Mouse (Mus musculus) myocyte (in vitro differentiated cells): ENCODE data around the gene Rpl27. TPM values are rescaled to one million over a fixed set of nuclear protein-coding genes. Genes with fewer than 3 reads are reported as not detected.
"Not testable (repeated sequence)": the region's sequence is repeated elsewhere in the genome, so short reads cannot be mapped to it uniquely, and the experiment has no call there.

Experiments used
- H3K27me3 ChIP-seq: one replicate; pipeline ENCODE4 v1.6.1; 2011; ENCODE audit not compliant: control insufficient read depth, insufficient read depth, insufficient read length
- H3K36me3 ChIP-seq: one replicate; pipeline ENCODE4 v1.6.1; 2011; ENCODE audit not compliant: control insufficient read depth, insufficient read depth
- H3K4me2 ChIP-seq: one replicate; pipeline ENCODE4 v1.6.1; 2011; ENCODE audit warnings: low read depth, control low read depth
- H3K4me3 ChIP-seq: one replicate; pipeline ENCODE4 v1.5.1; 2011; ENCODE audit warnings: mild to moderate bottlenecking, control low read depth, moderate library complexity
- H3K79me2 ChIP-seq: one replicate; pipeline ENCODE4 v1.6.1; 2011; ENCODE audit not compliant: control insufficient read depth, insufficient read depth
- H3ac ChIP-seq: one replicate; pipeline ENCODE4 v1.6.1; 2011; ENCODE audit not compliant: control insufficient read depth, insufficient read length
- CEBPB ChIP-seq: IDR thresholded peaks from 2 replicates; pipeline ENCODE4 v1.6.1; 2011; ENCODE audit warnings: mild to moderate bottlenecking, moderate library complexity; ENCODE audit not compliant: poor library complexity, insufficient read depth, severe bottlenecking
- E2F4 ChIP-seq: IDR thresholded peaks from one replicate; pipeline ENCODE4 v1.6.1; 2011; ENCODE audit warnings: mild to moderate bottlenecking, control low read depth, moderate library complexity; ENCODE audit not compliant: insufficient read depth
- MAX ChIP-seq: IDR thresholded peaks from one replicate; pipeline ENCODE4 v1.6.1; 2011; ENCODE audit warnings: low read depth, mild to moderate bottlenecking, control low read depth
- MYOD1 ChIP-seq, 3 experiments: IDR thresholded peaks; one replicate each; pipeline ENCODE4 v1.6.1; 2011; ENCODE audit warnings: control low read depth in 2 of 3, low read depth in 2 of 3, mild to moderate bottlenecking in 2 of 3, moderate library complexity in 1 of 3; ENCODE audit not compliant: insufficient read length in 2 of 3, control insufficient read depth in 1 of 3
- MYOG ChIP-seq, 3 experiments: IDR thresholded peaks; one replicate each; pipeline ENCODE4 v1.6.1; 2011; ENCODE audit warnings: control low read depth in 2 of 3, low read depth in 2 of 3, mild to moderate bottlenecking in 2 of 3; ENCODE audit not compliant: insufficient read length in 2 of 3, control insufficient read depth in 1 of 3, insufficient read depth in 1 of 3
- POLR2A ChIP-seq: IDR thresholded peaks from one replicate; pipeline ENCODE4 v1.6.1; 2011; ENCODE audit warnings: low read depth, mild to moderate bottlenecking, control low read depth, moderate library complexity; ENCODE audit not compliant: insufficient read length
- POLR2AphosphoS2 ChIP-seq: IDR thresholded peaks from one replicate; pipeline ENCODE4 v1.6.1; 2011; ENCODE audit warnings: low read depth, control low read depth; ENCODE audit not compliant: insufficient read length
- REST ChIP-seq: IDR thresholded peaks from one replicate; pipeline ENCODE4 v1.6.1; 2011; ENCODE audit warnings: mild to moderate bottlenecking, control low read depth, moderate library complexity; ENCODE audit not compliant: insufficient read depth, insufficient read length
- SRF ChIP-seq: IDR thresholded peaks from one replicate; pipeline ENCODE4 v1.6.1; 2011; ENCODE audit warnings: low read depth; ENCODE audit not compliant: control insufficient read depth, insufficient read length
- TCF12 ChIP-seq: IDR thresholded peaks from one replicate; pipeline ENCODE4 v1.6.1; 2011; ENCODE audit warnings: mild to moderate bottlenecking, control low read depth; ENCODE audit not compliant: poor library complexity, insufficient read depth, severe bottlenecking
- TCF3 ChIP-seq: IDR thresholded peaks from one replicate; pipeline ENCODE4 v1.6.1; 2011; ENCODE audit warnings: low read depth, control low read depth; ENCODE audit not compliant: insufficient read length
- USF1 ChIP-seq: IDR thresholded peaks from one replicate; pipeline ENCODE4 v1.6.1; 2011; ENCODE audit warnings: low read depth, mild to moderate bottlenecking, control low read depth, moderate library complexity
- polyA plus RNA-seq: library from polyadenylated mRNA; unstranded; fragments of >200 nt; fragmentation: generic; extraction: Trizol; gene quantifications from one replicate; pipeline ENCODE4 v1.2.1, GENCODE M21; 2012; ENCODE audit warnings: missing spikeins

Gene Rpl27
- polyA plus RNA-seq, 1 experiment = 2,022 TPM

DNA sequence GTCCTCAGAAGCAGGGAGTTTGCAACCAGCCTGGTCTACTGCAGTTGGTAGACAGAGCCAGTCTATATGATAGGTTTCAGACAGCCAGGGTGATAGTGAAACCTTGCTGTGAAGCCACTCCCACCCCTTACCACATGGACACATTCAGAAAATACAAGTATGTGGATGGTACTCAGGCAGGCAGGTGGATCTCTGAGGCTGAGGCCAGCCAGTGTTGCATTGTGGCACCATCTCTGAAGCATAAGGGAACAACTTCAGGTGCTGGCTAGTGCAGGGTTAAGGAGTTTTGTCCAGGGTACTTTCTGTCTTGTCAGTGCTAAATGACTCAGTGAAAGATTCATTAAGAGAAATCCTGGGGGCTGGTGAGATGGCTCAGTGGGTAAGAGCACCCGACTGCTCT lies 4.2 kb downstream of the Rpl27 start:
- no peak overlapping the region for H3K4me2 ChIP-seq
- H3K36me3 ChIP-seq = peaks cover 34% of the 10 kb centered on the region
- H3K27me3 ChIP-seq = no peaks in the 10 kb centered on the region
- H3K79me2 ChIP-seq = peaks cover 28% of the 10 kb centered on the region
- no peak overlapping the region for H3ac ChIP-seq
- H3K4me3 ChIP-seq = no peak overlapping the region
- TF ChIP-seq POLR2AphosphoS2 (peak; percentile 95), REST (no peak), POLR2A (peak; percentile 24)

DNA sequence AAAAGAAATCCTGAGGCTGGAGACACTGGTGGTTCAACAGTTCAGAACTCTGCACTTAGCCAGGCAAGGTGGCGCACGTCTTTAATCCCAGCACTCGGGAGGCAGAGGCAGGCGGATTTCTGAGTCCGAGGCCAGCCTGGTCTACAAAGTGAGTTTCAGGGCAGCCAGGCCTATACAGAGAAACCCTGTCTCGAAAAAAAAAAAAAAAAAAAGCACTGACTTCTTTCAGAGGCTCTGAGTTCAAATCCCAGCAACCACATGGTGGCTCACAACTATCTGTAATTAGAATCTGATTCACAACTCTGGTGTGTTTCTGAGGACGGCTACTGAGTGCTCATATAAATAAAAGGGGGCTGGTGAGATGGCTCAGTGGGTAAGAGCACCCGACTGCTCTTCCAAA lies 4.8 kb downstream of the Rpl27 start:
- H3K4me3 ChIP-seq, H3K27me3 ChIP-seq, H3K4me2 ChIP-seq, H3ac ChIP-seq: not testable (repeated sequence)
- Histone ChIP-seq H3K79me2 (peaks cover 28% of the 10 kb centered on the region), H3K36me3 (peaks cover 34% of the 10 kb centered on the region)

DNA sequence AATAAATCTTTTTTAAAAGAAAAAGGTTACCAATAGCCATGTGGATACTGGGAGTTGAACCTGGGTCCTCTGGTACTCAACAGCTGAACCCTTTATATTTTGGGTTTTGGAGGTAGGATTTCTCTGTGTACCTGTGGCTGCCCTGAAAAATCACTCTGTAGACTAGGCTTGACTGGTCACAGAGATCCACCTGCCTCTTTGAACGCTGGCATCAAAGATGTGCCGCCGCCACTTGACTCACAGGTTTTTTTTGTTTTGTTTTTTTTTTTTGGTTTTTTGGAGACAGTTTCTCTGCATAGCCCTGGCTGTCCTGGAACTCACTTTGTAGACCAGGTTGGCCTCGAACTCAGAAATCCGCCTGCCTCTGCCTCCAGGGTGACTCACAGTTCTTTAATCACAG lies 5.7 kb downstream of the Rpl27 start:
- Histone ChIP-seq H3K4me2 (peak overlapping the region; percentile 73), H3K36me3 (peaks cover 32% of the 10 kb centered on the region), H3K4me3 (peak overlapping the region; percentile 34), H3K27me3 (no peaks in the 10 kb centered on the region), H3ac (peak overlapping the region; percentile 3), H3K79me2 (peaks cover 22% of the 10 kb centered on the region)
- TF ChIP-seq CEBPB = no peak
- no peak for TF ChIP-seq MYOG (IDR thresholded peaks at IDR 0.05; ENCODE audit: control insufficient read depth in 1 of 3, insufficient read depth in 1 of 3, insufficient read length in 2 of 3, low read depth in 2 of 3)
- no peak for TF ChIP-seq POLR2AphosphoS2
- no peak for TF ChIP-seq TCF3
- no peak for TF ChIP-seq SRF
- TF ChIP-seq TCF12 = no peak
- TF ChIP-seq E2F4 = no peak
- TF ChIP-seq MAX = no peak
- TF ChIP-seq REST = no peak
- no peak for TF ChIP-seq MYOD1 (IDR thresholded peaks at IDR 0.05; ENCODE audit: control insufficient read depth in 1 of 3, insufficient read length in 2 of 3, low read depth in 2 of 3)
- TF ChIP-seq USF1 = no peak

DNA sequence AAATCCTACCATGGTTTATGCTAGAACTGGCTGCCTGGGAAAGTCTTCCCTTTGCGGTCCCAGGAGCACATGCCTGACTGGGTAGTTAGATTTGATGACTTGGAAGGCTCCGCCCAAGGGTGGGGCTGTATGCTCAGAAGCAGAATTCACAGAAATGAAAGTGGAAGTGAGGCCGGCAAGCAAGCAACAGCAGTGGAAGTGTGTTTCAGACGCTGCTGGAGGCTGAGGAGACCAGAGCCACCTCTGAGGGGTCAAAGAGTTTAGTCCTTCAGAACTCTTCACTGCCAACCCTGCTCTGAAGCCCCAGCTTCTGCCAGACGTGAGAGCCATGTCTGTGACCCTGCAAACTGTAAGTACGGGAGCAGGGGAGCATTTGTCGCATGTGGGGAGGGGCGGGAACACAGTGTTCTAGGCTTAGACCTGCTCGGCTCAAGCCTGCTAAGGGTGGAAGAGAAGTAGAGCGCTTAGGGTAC lies 6.2 kb downstream of the Rpl27 start, which contains the start of gene Ifi35:
Gene Ifi35, plus strand, starts transcription at position 134 of the 473 bp plus-strand sequence.
- Histone ChIP-seq H3K36me3 (peaks cover 27% of the 10 kb centered on the region), H3K4me3 (peak within 1 kb of the TSS; percentile 34), H3K27me3 (no peaks in the 10 kb centered on the region), H3K4me2 (peak within 1 kb of the TSS; percentile 73), H3K79me2 (peaks cover 16% of the 10 kb centered on the region), H3ac (peak within 1 kb of the TSS; percentile 3)
- TF ChIP-seq SRF (peak; percentile 32), E2F4 (no peak), POLR2AphosphoS2 (peak; percentile 74), TCF3 (no peak), POLR2A (peak; percentile 75)

DNA sequence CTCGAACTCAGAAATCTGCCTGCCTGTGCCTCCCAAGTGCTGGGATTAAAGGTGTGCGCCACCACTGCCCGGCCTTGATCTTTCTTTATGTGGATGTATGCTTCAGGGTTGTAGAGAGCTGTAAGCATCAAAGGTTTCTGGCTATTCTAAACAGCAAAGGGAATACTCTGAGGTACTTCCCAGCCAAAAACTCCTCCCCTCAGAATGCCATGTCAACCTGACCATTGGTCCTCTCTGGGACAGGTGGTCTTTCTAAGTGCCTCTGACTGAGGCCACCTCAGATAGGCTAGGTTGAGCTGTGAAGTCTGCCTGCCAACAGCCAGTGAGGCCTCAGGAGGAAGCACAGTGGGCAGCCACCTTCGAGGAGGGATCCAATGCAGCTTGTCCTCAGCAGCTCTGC lies 6.8 kb downstream of the Rpl27 start:
- Histone ChIP-seq H3ac (peak overlapping the region; percentile 3), H3K79me2 (peaks cover 11% of the 10 kb centered on the region), H3K36me3 (peaks cover 21% of the 10 kb centered on the region), H3K4me3 (peak overlapping the region; percentile 34), H3K4me2 (peak overlapping the region; percentile 73), H3K27me3 (no peaks in the 10 kb centered on the region)
- no peak for TF ChIP-seq MAX
- TF ChIP-seq TCF12 = no peak
- TF ChIP-seq CEBPB = no peak
- TF ChIP-seq POLR2A = no peak
- no peak for TF ChIP-seq TCF3
- TF ChIP-seq E2F4 = no peak
- no peak for TF ChIP-seq REST

DNA sequence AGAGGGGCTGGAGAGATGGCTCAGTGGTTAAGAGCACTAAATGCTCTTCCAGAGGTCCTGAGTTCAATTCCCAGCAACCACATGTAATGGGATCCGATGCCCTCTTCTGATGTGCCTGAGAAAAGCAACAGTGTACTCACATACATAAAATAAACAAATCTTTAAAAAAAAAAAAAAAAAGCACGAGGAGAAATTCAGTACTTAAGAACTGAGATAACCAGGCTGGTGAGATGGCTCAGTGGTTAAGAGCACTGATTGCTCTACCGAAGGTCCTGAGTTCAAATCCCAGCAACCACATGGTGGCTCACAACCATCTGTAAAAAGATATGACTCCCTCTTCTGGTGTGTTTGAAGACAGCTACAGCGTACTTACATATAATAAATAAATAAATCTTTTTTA lies 7.5 kb downstream of the Rpl27 start:
- H3K4me2 ChIP-seq = peak overlapping the region; percentile 73
- H3K27me3 ChIP-seq, H3ac ChIP-seq, H3K4me3 ChIP-seq, H3K79me2 ChIP-seq: not testable (repeated sequence)
- H3K36me3 ChIP-seq = peaks cover 14% of the 10 kb centered on the region
